Mouse (Mus musculus): Measurements from ENCODE around the gene Tenm4. TPM values are rescaled to one million over a fixed set of nuclear protein-coding genes. Genes with fewer than 3 reads are reported as not detected.

The Tenm4 gene
- total and polyA plus RNA-seq, 3 experiments: 0.03 to 0.26 (median 0.04) TPM

- peak; percentile 23; the same call in 1 of the 2 replicates for TF ChIP-seq MEF2A (IDR thresholded peaks at IDR 0.05; ENCODE audit: borderline replicate concordance, low read depth, low read length)
- TF ChIP-seq HCFC1 (IDR thresholded peaks at IDR 0.05; ENCODE audit: low read depth, low read length): no peak
- 0 out of 2 replicates have a peak, but pooled peaks have one; percentile 27 for TF ChIP-seq ZMIZ1 (IDR thresholded peaks at IDR 0.05; ENCODE audit: low read depth, low read length)
- no peak for TF ChIP-seq TCF12 (IDR thresholded peaks at IDR 0.05; ENCODE audit: low read depth, low read length)
- no peak for TF ChIP-seq POLR2A (IDR thresholded peaks at IDR 0.05; ENCODE audit: low read depth, low read length)
- TF ChIP-seq BHLHE40 (IDR thresholded peaks at IDR 0.05; ENCODE audit: low read depth, low read length): peak; percentile 31; the same call in 1 of the 2 replicates
- TF ChIP-seq SIN3A (IDR thresholded peaks at IDR 0.05; ENCODE audit: low read length): 0 out of 2 replicates have a peak, but pooled peaks have one; percentile 35
These were observed 487.0 kb downstream of the Tenm4 start (continued) for GRCm38 (mm10) chr7:96657857-96658580.

GRCm38 (mm10) chr7:96660907-96661306, 489.9 kb downstream of the Tenm4 start:
- no peaks in the 10 kb centered on the region for H3K9me3 ChIP-seq (replicated peaks; ENCODE audit: low read length)
- no peak for DNase-seq (ENCODE audit: extremely low read depth)
- in situ Hi-C loops (cut with MboI; ENCODE audit: low pct_ligation_motif_present, low pct_unique_long_range_greater_than_20kb, low sequenced_read_pairs): no loop called here
- dilution Hi-C loops (cut with MboI; ENCODE audit: extremely low pct_ligation_motif_present, extremely low pct_unique_long_range_greater_than_20kb, low sequenced_read_pairs): no loop called here
- H3K27me3 ChIP-seq (replicated peaks): no peaks in the 10 kb centered on the region
- H3K4me2 ChIP-seq (ENCODE audit: insufficient read depth, low read depth, poor library complexity, severe bottlenecking): no peak overlapping the region
- no peaks in the 10 kb centered on the region for H3K79me2 ChIP-seq (replicated peaks; ENCODE audit: control insufficient read depth, extremely low read depth, insufficient read depth, poor library complexity, severe bottlenecking)
- H3K4me1 ChIP-seq (ENCODE audit: control insufficient read depth in 1 of 2, insufficient read depth in 2 of 2): peaks cover 0 to 32% of the 10 kb centered on the region in 2 experiments; a peak in 2 of 4 replicates
- no peak for TF ChIP-seq USF2 (conservative IDR thresholded peaks at IDR 0.05; ENCODE audit: low read depth, low read length)
- no peak for TF ChIP-seq RAD21 (IDR thresholded peaks at IDR 0.05; ENCODE audit: low read depth, low read length)
- no peak for TF ChIP-seq EP300 (IDR thresholded peaks at IDR 0.05; ENCODE audit: low read length)
- no peak for TF ChIP-seq NRF1 (IDR thresholded peaks at IDR 0.05; ENCODE audit: low read depth, low read length)
- TF ChIP-seq ZKSCAN1 (IDR thresholded peaks at IDR 0.05; ENCODE audit: borderline replicate concordance, low read depth, low read length): no peak
- no peak for TF ChIP-seq MAX (IDR thresholded peaks at IDR 0.05; ENCODE audit: low read length)
- TF ChIP-seq MAFK (IDR thresholded peaks at IDR 0.05; ENCODE audit: insufficient replicate concordance, low read length): no peak
- H3K36me3 ChIP-seq (replicated peaks in 1 of 2; ENCODE audit: control insufficient read depth in 1 of 2, insufficient read depth in 1 of 2, low read length in 1 of 2): no peaks in the 10 kb centered on the region
- H3K27ac ChIP-seq (ENCODE audit: insufficient read depth, low read depth): no peak overlapping the region
- H3K9ac ChIP-seq (ENCODE audit: insufficient read depth, low read depth): no peak overlapping the region
- no peak overlapping the region for H3K4me3 ChIP-seq (replicated peaks in 1 of 3; ENCODE audit: low read depth in 2 of 3, low read length in 2 of 3, poor library complexity in 1 of 3)

GRCm38 (mm10) chr7:96661352-96662169, 490.5 kb downstream of the Tenm4 start:
- TF ChIP-seq JUND (conservative IDR thresholded peaks at IDR 0.05; ENCODE audit: low read depth, low read length): no peak
- TF ChIP-seq BHLHE40 (IDR thresholded peaks at IDR 0.05; ENCODE audit: low read depth, low read length): no peak
- no peak for TF ChIP-seq NRF1 (IDR thresholded peaks at IDR 0.05; ENCODE audit: low read depth, low read length)
- TF ChIP-seq MAFK (IDR thresholded peaks at IDR 0.05; ENCODE audit: insufficient replicate concordance, low read length): no peak
- TF ChIP-seq CHD1 (IDR thresholded peaks at IDR 0.05; ENCODE audit: low read depth, low read length): no peak
- no peak for TF ChIP-seq MEF2A (IDR thresholded peaks at IDR 0.05; ENCODE audit: borderline replicate concordance, low read depth, low read length)
- TF ChIP-seq MAX (IDR thresholded peaks at IDR 0.05; ENCODE audit: low read length): no peak
- no peak for TF ChIP-seq EP300 (IDR thresholded peaks at IDR 0.05; ENCODE audit: low read length)
- TF ChIP-seq IRF4 (IDR thresholded peaks at IDR 0.05; ENCODE audit: low read depth, low read length): no peak
- no peak for TF ChIP-seq MXI1 (IDR thresholded peaks at IDR 0.05; ENCODE audit: low read depth, low read length)
- TF ChIP-seq POLR2A (IDR thresholded peaks at IDR 0.05; ENCODE audit: low read depth, low read length): no peak
- TF ChIP-seq UBTF (IDR thresholded peaks at IDR 0.05; ENCODE audit: low read depth, low read length): no peak
- TF ChIP-seq SIN3A (IDR thresholded peaks at IDR 0.05; ENCODE audit: low read length): no peak
- dilution Hi-C loops (cut with MboI; ENCODE audit: extremely low pct_ligation_motif_present, extremely low pct_unique_long_range_greater_than_20kb, low sequenced_read_pairs) (no loop called here), in situ Hi-C loops (cut with MboI; ENCODE audit: low pct_ligation_motif_present, low pct_unique_long_range_greater_than_20kb, low sequenced_read_pairs) (no loop called here)

More at GRCm38 (mm10) chr7:96661352-96662169, 490.5 kb downstream of the Tenm4 start:
- no peak overlapping the region for H3K9ac ChIP-seq (ENCODE audit: insufficient read depth, low read depth)
- no peaks in the 10 kb centered on the region for H3K36me3 ChIP-seq (replicated peaks in 1 of 2; ENCODE audit: control insufficient read depth in 1 of 2, insufficient read depth in 1 of 2, low read length in 1 of 2)
- no peaks in the 10 kb centered on the region for H3K79me2 ChIP-seq (replicated peaks; ENCODE audit: control insufficient read depth, extremely low read depth, insufficient read depth, poor library complexity, severe bottlenecking)
- peaks cover 0 to 25% of the 10 kb centered on the region in 2 experiments; a peak in 2 of 4 replicates for H3K4me1 ChIP-seq (ENCODE audit: control insufficient read depth in 1 of 2, insufficient read depth in 2 of 2)
- H3K27me3 ChIP-seq (replicated peaks): no peaks in the 10 kb centered on the region
- no peak overlapping the region for H3K27ac ChIP-seq (ENCODE audit: insufficient read depth, low read depth)
- no peak overlapping the region for H3K4me3 ChIP-seq (replicated peaks in 1 of 3; ENCODE audit: low read depth in 2 of 3, low read length in 2 of 3, poor library complexity in 1 of 3)
- no peak overlapping the region for H3K4me2 ChIP-seq (ENCODE audit: insufficient read depth, low read depth, poor library complexity, severe bottlenecking)
- no peaks in the 10 kb centered on the region for H3K9me3 ChIP-seq (replicated peaks; ENCODE audit: low read length)
- DNase-seq (ENCODE audit: extremely low read depth): no peak

Measured in CH12.LX (cell line).